Mouse (Mus musculus): Measurements from ENCODE around the gene Atg14.

DNA sequence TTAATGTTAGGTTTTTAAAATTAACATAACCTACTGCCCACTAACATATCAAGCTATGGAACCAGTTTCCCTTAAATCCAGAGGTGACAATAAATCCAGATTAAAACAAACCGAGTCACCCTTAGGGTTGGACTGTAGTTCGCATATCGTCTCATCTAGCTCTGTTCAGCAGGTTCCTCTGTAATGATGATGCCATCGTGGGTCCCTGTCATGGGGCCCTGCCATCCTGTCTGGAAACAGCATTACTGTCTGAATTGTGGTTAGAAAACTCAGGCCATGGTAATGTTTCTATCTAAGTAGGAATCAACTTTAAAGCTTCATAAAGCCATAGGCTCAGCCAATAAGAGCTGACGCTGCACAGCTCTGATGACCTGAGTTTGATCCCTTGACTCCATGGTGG lies 71.8 kb downstream of the Atg14 start:
- TF ChIP-seq HCFC1 (IDR thresholded peaks at IDR 0.05; ENCODE audit: borderline replicate concordance, insufficient read depth, low read length) (no peak), CHD2 (IDR thresholded peaks at IDR 0.05; ENCODE audit: low read depth, low read length) (no peak)

All from ES-E14 (cell line).